Mouse (Mus musculus) E14TG2a.4 (cell line): Measurements from ENCODE around the gene Rimkla.

Experiments
- CTCF ChIP-seq: conservative IDR thresholded peaks from 2 replicates; pipeline ENCODE4 v1.5.1; 2014; ENCODE audit warnings: low read length
- POU5F1 ChIP-seq: IDR thresholded peaks from 2 replicates; pipeline ENCODE4 v1.6.1; 2014; ENCODE audit warnings: low read length, borderline replicate concordance

DNA sequence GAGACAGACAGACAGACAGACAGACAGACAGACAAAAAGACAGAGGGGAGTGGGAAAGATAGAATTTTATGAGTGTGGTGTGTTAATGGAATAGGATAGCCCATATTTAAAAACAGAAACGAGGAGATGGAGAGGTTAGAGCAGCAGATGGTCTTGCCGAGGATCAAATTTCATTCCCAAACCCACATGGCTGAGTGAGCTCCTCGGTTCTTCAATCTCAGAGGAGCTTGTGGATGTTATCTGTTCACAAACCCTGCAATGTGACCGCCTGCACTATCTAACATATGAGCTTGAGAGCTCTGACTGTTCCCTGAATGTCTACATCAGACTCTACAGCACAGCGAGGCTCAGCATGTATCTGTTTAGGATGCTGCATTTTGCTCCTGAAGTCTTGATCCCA lies 19.3 kb downstream of the Rimkla start:
- TF ChIP-seq CTCF (no peak), POU5F1 (no peak)
